Mouse (Mus musculus): Measurements from ENCODE around the gene Vmn2r114. TPM values are rescaled to one million over a fixed set of nuclear protein-coding genes. Genes with fewer than 3 reads are reported as not detected.
"Not testable (repeated sequence)": the region's sequence is repeated elsewhere in the genome, so short reads cannot be mapped to it uniquely, and the experiment has no call there.

Vmn2r114 gene
- polyA plus RNA-seq (2015; fragmentation: Nextera tagmentation; extraction: Ambion mirVana) = not detected in 2 replicates

- not testable (repeated sequence) for H3K27ac ChIP-seq; H3K36me3 ChIP-seq; H3K27me3 ChIP-seq (replicated peaks); H3K9me3 ChIP-seq; H3K4me3 ChIP-seq (replicated peaks); H3K9ac ChIP-seq; H3K4me2 ChIP-seq; ATAC-seq (ENCODE audit: insufficient read depth, low FRiP score, low read depth); H3K4me1 ChIP-seq
- 76% methylated on average over 2 of the region's 2 CpGs for WGBS
Measured at GRCm38 (mm10) chr17:23312437-23312836, at the start of gene Vmn2r114. TSS of gene Vmn2r114 (minus strand) at chr17:23312537.

GRCm38 (mm10) chr17:23351644-23352043 is 39.3 kb upstream of the Vmn2r114 start:
- no peaks in the 10 kb centered on the region for H3K9me3 ChIP-seq
- no peaks in the 10 kb centered on the region for H3K4me1 ChIP-seq
- WGBS = 72% methylated on average over 1 of the region's 1 CpGs
- ATAC-seq (ENCODE audit: insufficient read depth, low FRiP score, low read depth) = no peak
- H3K4me2 ChIP-seq = no peak overlapping the region
- H3K4me3 ChIP-seq (replicated peaks) = no peak overlapping the region
- H3K36me3 ChIP-seq = no peaks in the 10 kb centered on the region
- H3K9ac ChIP-seq = no peak overlapping the region
- no peak overlapping the region for H3K27ac ChIP-seq
- H3K27me3 ChIP-seq (replicated peaks) = no peaks in the 10 kb centered on the region

- not testable (repeated sequence) for H3K36me3 ChIP-seq; H3K27me3 ChIP-seq (replicated peaks); H3K27ac ChIP-seq; H3K4me3 ChIP-seq (replicated peaks); H3K4me2 ChIP-seq; ATAC-seq (ENCODE audit: insufficient read depth, low FRiP score, low read depth); H3K9me3 ChIP-seq; H3K9ac ChIP-seq; H3K4me1 ChIP-seq
- WGBS = 44% methylated on average over 2 of the region's 2 CpGs
Measured at GRCm38 (mm10) chr17:23343441-23343840, 31.1 kb upstream of the Vmn2r114 start, which contains the start of gene Vmn2r115. TSS of gene Vmn2r115 (plus strand) at chr17:23343741.

GRCm38 (mm10) chr17:23330657-23331056 is 18.3 kb upstream of the Vmn2r114 start:
- Histone ChIP-seq H3K36me3 (no peaks in the 10 kb centered on the region), H3K4me1 (no peaks in the 10 kb centered on the region), H3K27ac (no peak overlapping the region), H3K9me3 (no peaks in the 10 kb centered on the region), H3K27me3 (replicated peaks) (no peaks in the 10 kb centered on the region), H3K4me3 (replicated peaks) (no peak overlapping the region), H3K9ac (no peak overlapping the region), H3K4me2 (no peak overlapping the region)
- ATAC-seq (ENCODE audit: insufficient read depth, low FRiP score, low read depth) = no peak
- WGBS = 73% methylated on average over 6 of the region's 6 CpGs

Other genes starting within 250 kb of the Vmn2r114 start
- gene Zfp40, start 119.3 kb downstream of the Vmn2r114 start, polyA plus RNA-seq (2015; fragmentation: Nextera tagmentation; extraction: Ambion mirVana) = 9.7 and 10.3 TPM in 2 replicates
- not detected in 2 replicates for gene Vmn2r115, start 31.2 kb upstream of the Vmn2r114 start, polyA plus RNA-seq (2015; fragmentation: Nextera tagmentation; extraction: Ambion mirVana)
- gene Vmn2r116, start 72.1 kb upstream of the Vmn2r114 start, polyA plus RNA-seq (2015; fragmentation: Nextera tagmentation; extraction: Ambion mirVana) = not detected in 2 replicates
- not detected in 2 replicates for gene Vmn2r117, start 167.2 kb upstream of the Vmn2r114 start, polyA plus RNA-seq (2015; fragmentation: Nextera tagmentation; extraction: Ambion mirVana)

Data from stomach, embryonic 15.5 days (tissue).